Mouse (Mus musculus) cortical plate, adult 2 months (tissue): ENCODE results near the gene Btg3. TPM values are rescaled to one million over a fixed set of nuclear protein-coding genes. Genes with fewer than 3 reads are reported as not detected.

Experiments
- H3K27ac ChIP-seq: fragments of 200-500 bp; 2 replicates; pipeline ENCODE4 v1.5.1; 2012; ENCODE audit warnings: low read length, control low read depth, inconsistent platforms; ENCODE audit not compliant: insufficient read depth
- H3K4me1 ChIP-seq: fragments of 200-500 bp; 2 replicates; pipeline ENCODE4 v1.6.1; 2011; ENCODE audit warnings: low read length; ENCODE audit not compliant: control insufficient read depth, insufficient read depth
- H3K4me3 ChIP-seq: fragments of 200-500 bp; 2 replicates; pipeline ENCODE4 v1.5.1; 2011; ENCODE audit warnings: mild to moderate bottlenecking, low read length, control low read depth; ENCODE audit not compliant: insufficient read depth
- CTCF ChIP-seq: fragments of 200-500 bp; IDR thresholded peaks from 2 replicates; pipeline ENCODE4 v1.5.1; 2011; ENCODE audit warnings: mild to moderate bottlenecking, control low read depth, low read length; ENCODE audit not compliant: insufficient read depth; ENCODE audit errors: extremely low read depth
- POLR2A ChIP-seq: fragments of 200-500 bp; IDR thresholded peaks from 2 replicates; pipeline ENCODE4 v1.6.1; 2011; ENCODE audit warnings: mild to moderate bottlenecking, low read length, control low read depth; ENCODE audit not compliant: insufficient read depth; ENCODE audit errors: extremely low read depth
- polyA plus RNA-seq: library from polyadenylated mRNA; depleted of rRNA; stranded (reverse); fragments of >200 nt; gene quantifications from 2 replicates; pipeline ENCODE4 v1.2.3, GENCODE M21; 2012

The Btg3 gene
- polyA plus RNA-seq, 1 experiment = 11.1 TPM

- H3K27ac ChIP-seq = no peak overlapping the region
- H3K4me1 ChIP-seq = peaks cover 10% of the 10 kb centered on the region; the same call in 1 of the 2 replicates
- TF ChIP-seq CTCF (no peak), POLR2A (no peak)
- H3K4me3 ChIP-seq = no peak overlapping the region
These were observed 54.9 kb downstream of the Btg3 start for GRCm38 (mm10) chr16:78322140-78322539.

GRCm38 (mm10) chr16:78321559-78321958, 55.4 kb downstream of the Btg3 start:
- H3K27ac ChIP-seq = peak overlapping the region; percentile 64; the same call in 1 of the 2 replicates
- H3K4me3 ChIP-seq = no peak overlapping the region
- peaks cover 12% of the 10 kb centered on the region; the same call in 1 of the 2 replicates for H3K4me1 ChIP-seq
- TF ChIP-seq POLR2A = no peak
- TF ChIP-seq CTCF = no peak

- Histone ChIP-seq H3K4me1 (peaks cover 14% of the 10 kb centered on the region; the same call in 1 of the 2 replicates), H3K4me3 (no peak overlapping the region), H3K27ac (no peak overlapping the region)
- TF ChIP-seq POLR2A = no peak
- TF ChIP-seq CTCF = no peak
These were observed 57.3 kb downstream of the Btg3 start for GRCm38 (mm10) chr16:78319711-78320110.

- Histone ChIP-seq H3K4me3 (no peak overlapping the region), H3K4me1 (peaks cover 14% of the 10 kb centered on the region; the same call in 1 of the 2 replicates), H3K27ac (no peak overlapping the region)
- no peak for TF ChIP-seq POLR2A
- TF ChIP-seq CTCF = no peak
These were observed 59.0 kb downstream of the Btg3 start for GRCm38 (mm10) chr16:78317960-78318359.

- Histone ChIP-seq H3K4me3 (no peak overlapping the region), H3K27ac (no peak overlapping the region), H3K4me1 (peaks cover 14% of the 10 kb centered on the region; the same call in 1 of the 2 replicates)
- TF ChIP-seq CTCF = peak; percentile 69
- no peak for TF ChIP-seq POLR2A
These were observed 60.1 kb downstream of the Btg3 start for GRCm38 (mm10) chr16:78316849-78317248.

GRCm38 (mm10) chr16:78314026-78314425, 63.0 kb downstream of the Btg3 start:
- no peak overlapping the region for H3K4me3 ChIP-seq
- no peak for TF ChIP-seq CTCF
- TF ChIP-seq POLR2A = no peak
- peaks cover 9% of the 10 kb centered on the region; the same call in 1 of the 2 replicates for H3K4me1 ChIP-seq
- no peak overlapping the region for H3K27ac ChIP-seq

GRCm38 (mm10) chr16:78313135-78313887, 63.7 kb downstream of the Btg3 start:
- H3K4me3 ChIP-seq = no peak overlapping the region
- TF ChIP-seq CTCF (no peak), POLR2A (no peak)
- H3K4me1 ChIP-seq = peaks cover 7% of the 10 kb centered on the region; the same call in 1 of the 2 replicates
- no peak overlapping the region for H3K27ac ChIP-seq

GRCm38 (mm10) chr16:78309258-78309657, 67.7 kb downstream of the Btg3 start:
- Histone ChIP-seq H3K4me1 (no peaks in the 10 kb centered on the region; the same call in 1 of the 2 replicates), H3K4me3 (no peak overlapping the region), H3K27ac (no peak overlapping the region)
- TF ChIP-seq POLR2A (no peak), CTCF (no peak)

GRCm38 (mm10) chr16:78307476-78308192, 69.4 kb downstream of the Btg3 start:
- Histone ChIP-seq H3K27ac (no peak overlapping the region), H3K4me3 (no peak overlapping the region), H3K4me1 (peaks cover 3% of the 10 kb centered on the region)
- TF ChIP-seq POLR2A (no peak), CTCF (no peak)
